Mouse (Mus musculus) frontal cortex, postnatal 25 days (tissue): ENCODE results near the gene Mrpl49.

Source experiments
- DNase-seq, 2 experiments: peaks; one replicate each; pipeline ENCODE4 v3.0.0; 2022; ENCODE audit warnings: low spot score in 2 of 2

Mrpl49 gene

GRCm38 (mm10) chr19:6037695-6038094 lies 19.9 kb downstream of the Mrpl49 start:
- no peak for DNase-seq

GRCm38 (mm10) chr19:6035966-6036585 lies 21.5 kb downstream of the Mrpl49 start:
- DNase-seq, result no peak

GRCm38 (mm10) chr19:6030520-6031280 lies 26.9 kb downstream of the Mrpl49 start:
- no peak for DNase-seq

GRCm38 (mm10) chr19:6029426-6029825 lies 28.2 kb downstream of the Mrpl49 start:
- DNase-seq, result no peak

GRCm38 (mm10) chr19:6028991-6029390 lies 28.6 kb downstream of the Mrpl49 start:
- DNase-seq, result no peak

- DNase-seq, result no peak
These were observed 33.7 kb downstream of the Mrpl49 start for GRCm38 (mm10) chr19:6023930-6024329.

GRCm38 (mm10) chr19:6023059-6023458 lies 34.5 kb downstream of the Mrpl49 start:
- DNase-seq, result no peak

- no peak for DNase-seq
These were observed 37.3 kb downstream of the Mrpl49 start for GRCm38 (mm10) chr19:6020276-6020675.

GRCm38 (mm10) chr19:6018142-6019089 lies 39.2 kb downstream of the Mrpl49 start:
- DNase-seq, result peak; percentile 76 to 80

- no peak for DNase-seq
These were observed 41.1 kb downstream of the Mrpl49 start for GRCm38 (mm10) chr19:6016532-6016931.

GRCm38 (mm10) chr19:6015511-6016315 lies 41.9 kb downstream of the Mrpl49 start, which contains the start of gene Capn1:
Gene Capn1, minus strand, starts transcription at chr19:6015897.
- peak; percentile 36 to 41 for DNase-seq

- no peak for DNase-seq
These were observed 42.5 kb downstream of the Mrpl49 start for GRCm38 (mm10) chr19:6014991-6015510.

GRCm38 (mm10) chr19:6013691-6014090 lies 43.9 kb downstream of the Mrpl49 start:
- DNase-seq, result no peak

GRCm38 (mm10) chr19:6009137-6009536 lies 48.4 kb downstream of the Mrpl49 start:
- no peak for DNase-seq

- no peak for DNase-seq
These were observed 50.6 kb downstream of the Mrpl49 start for GRCm38 (mm10) chr19:6007013-6007412.

- no peak for DNase-seq
These were observed 52.0 kb downstream of the Mrpl49 start for GRCm38 (mm10) chr19:6005541-6005940.
